ENCODE assay signal across 12 mouse cellular contexts in genomic region chr19:56994653-56995052, GRCm38 (mm10). TPM values are rescaled to one million over a fixed set of nuclear protein-coding genes. Genes with fewer than 3 reads are reported as not detected.
DNase-seq lines count a peak whose midpoint lies in the region; ATAC-seq and TF ChIP-seq lines count a peak whose summit lies in the region.
"Had no signal": no experiment of that assay in that cellular context is flagged by ENCODE, and none has a peak within 500 bp of the region (broad histone marks: within the 10 kb centered on the region; RNA-seq: fewer than 3 reads in every experiment).

No protein-coding gene starts in this region.

- no peak for TF ChIP-seq CTCF in lung, postnatal 0 days (IDR thresholded peaks at IDR 0.05)

- 0 out of 2 replicates have a peak overlapping the region, but pooled peaks have one; percentile 9 for H3K27ac ChIP-seq in hindbrain, embryonic 10.5 days
- no peak overlapping the region for H3K27ac ChIP-seq in hindbrain, embryonic 16.5 days (ENCODE audit: low read depth, low read length)
- H3K27ac ChIP-seq in lung, postnatal 0 days (ENCODE audit: low read length): no peak overlapping the region
- H3K27ac ChIP-seq in forebrain, embryonic 10.5 days: no peak overlapping the region
- H3K27ac ChIP-seq in forebrain, embryonic 12.5 days: no peak overlapping the region
- H3K27ac ChIP-seq: midbrain, embryonic 12.5 days had no signal

- H3K36me3 ChIP-seq in hindbrain, embryonic 10.5 days: no peaks in the 10 kb centered on the region
- no peaks in the 10 kb centered on the region for H3K36me3 ChIP-seq in hindbrain, embryonic 16.5 days (ENCODE audit: control insufficient read depth, insufficient read depth, low read length)
- H3K36me3 ChIP-seq in lung, postnatal 0 days (ENCODE audit: insufficient read depth, low read length): no peaks in the 10 kb centered on the region
- no peaks in the 10 kb centered on the region for H3K36me3 ChIP-seq in forebrain, embryonic 10.5 days (replicated peaks)
- H3K36me3 ChIP-seq in forebrain, embryonic 12.5 days (replicated peaks): no peaks in the 10 kb centered on the region
- H3K36me3 ChIP-seq: midbrain, embryonic 12.5 days had no signal

- no peak overlapping the region for H3K4me3 ChIP-seq in hindbrain, embryonic 10.5 days
- no peak overlapping the region for H3K4me3 ChIP-seq in hindbrain, embryonic 16.5 days (ENCODE audit: low read length)
- H3K4me3 ChIP-seq in lung, postnatal 0 days (ENCODE audit: low read depth, low read length): no peak overlapping the region
- no peak overlapping the region for H3K4me3 ChIP-seq in forebrain, embryonic 10.5 days
- no peak overlapping the region for H3K4me3 ChIP-seq in forebrain, embryonic 12.5 days (replicated peaks)
- H3K4me3 ChIP-seq: midbrain, embryonic 12.5 days had no signal

- no peak overlapping the region for H3K4me2 ChIP-seq in hindbrain, embryonic 16.5 days (ENCODE audit: low read length)
- no peak overlapping the region for H3K4me2 ChIP-seq in lung, postnatal 0 days (replicated peaks; ENCODE audit: low read depth, low read length)
- H3K4me2 ChIP-seq in forebrain, embryonic 12.5 days: no peak overlapping the region
- H3K4me2 ChIP-seq: midbrain, embryonic 12.5 days had no signal

- no peak for DNase-seq in hindbrain, embryonic 10.5 days (ENCODE audit: low spot score)
- peak; percentile 72 for DNase-seq in NIH3T3 (ENCODE audit: low read depth)
- peak; percentile 75 to 84 for DNase-seq in kidney, adult 8-10 months
- DNase-seq in lung, postnatal 0 days (ENCODE audit: low spot score): peak; percentile 62
- DNase-seq in forebrain, embryonic 10.5 days (ENCODE audit: extremely low spot score, low spot score): no peak
- DNase-seq: cerebellum, adult 8-10 months; heart, postnatal 14 days; layer of hippocampus, adult 9-11 months; thymus, postnatal 14 days had no signal

- peaks cover 68% of the 10 kb centered on the region for H3K4me1 ChIP-seq in hindbrain, embryonic 10.5 days (replicated peaks)
- peaks cover 27% of the 10 kb centered on the region for H3K4me1 ChIP-seq in hindbrain, embryonic 16.5 days (ENCODE audit: control insufficient read depth, insufficient read depth, low read depth, low read length)
- H3K4me1 ChIP-seq in lung, postnatal 0 days (ENCODE audit: insufficient read depth, low read depth, low read length): peaks cover 5% of the 10 kb centered on the region; the same call in 1 of the 2 replicates
- peaks cover 61% of the 10 kb centered on the region for H3K4me1 ChIP-seq in forebrain, embryonic 10.5 days
- peaks cover 45% of the 10 kb centered on the region for H3K4me1 ChIP-seq in forebrain, embryonic 12.5 days

- no peak for TF ChIP-seq EP300 in lung, postnatal 0 days (IDR thresholded peaks at IDR 0.05)

- H3K9me3 ChIP-seq in hindbrain, embryonic 10.5 days: no peaks in the 10 kb centered on the region
- H3K9me3 ChIP-seq in hindbrain, embryonic 16.5 days (ENCODE audit: control insufficient read depth, low read length): no peaks in the 10 kb centered on the region
- H3K9me3 ChIP-seq in lung, postnatal 0 days (ENCODE audit: low read length): no peaks in the 10 kb centered on the region
- H3K9me3 ChIP-seq in forebrain, embryonic 10.5 days: no peaks in the 10 kb centered on the region
- no peaks in the 10 kb centered on the region for H3K9me3 ChIP-seq in forebrain, embryonic 12.5 days
- H3K9me3 ChIP-seq: midbrain, embryonic 12.5 days had no signal

- 74% methylated on average over 4 of the region's 4 CpGs for WGBS in hindbrain, embryonic 10.5 days
- 73% methylated on average over 4 of the region's 4 CpGs for WGBS in hindbrain, embryonic 16.5 days
- WGBS in lung, postnatal 0 days: 53% methylated on average over 4 of the region's 4 CpGs
- WGBS in forebrain, embryonic 10.5 days: 83% methylated on average over 4 of the region's 4 CpGs
- WGBS in forebrain, embryonic 12.5 days: 79% methylated on average over 4 of the region's 4 CpGs

- ATAC-seq in hindbrain, embryonic 16.5 days: no peak
- ATAC-seq in lung, postnatal 0 days: peak; percentile 30
- ATAC-seq in forebrain, embryonic 12.5 days (ENCODE audit: low FRiP score): no peak

- H3K27me3 ChIP-seq in hindbrain, embryonic 10.5 days (ENCODE audit: insufficient read depth, poor library complexity, severe bottlenecking): no peaks in the 10 kb centered on the region
- H3K27me3 ChIP-seq in hindbrain, embryonic 16.5 days (replicated peaks; ENCODE audit: control insufficient read depth, insufficient read depth, low read length): no peaks in the 10 kb centered on the region
- no peaks in the 10 kb centered on the region for H3K27me3 ChIP-seq in lung, postnatal 0 days (replicated peaks; ENCODE audit: insufficient read depth, low read length)
- H3K27me3 ChIP-seq in forebrain, embryonic 10.5 days (ENCODE audit: poor library complexity, severe bottlenecking): no peaks in the 10 kb centered on the region
- no peaks in the 10 kb centered on the region for H3K27me3 ChIP-seq in forebrain, embryonic 12.5 days

- no peak overlapping the region for H3K9ac ChIP-seq in hindbrain, embryonic 16.5 days (ENCODE audit: low read depth, low read length)
- H3K9ac ChIP-seq in lung, postnatal 0 days (replicated peaks; ENCODE audit: low read depth): no peak overlapping the region
- no peak overlapping the region for H3K9ac ChIP-seq in forebrain, embryonic 12.5 days
- H3K9ac ChIP-seq: midbrain, embryonic 12.5 days had no signal

RNA-seq across cellular contexts. Expression of gene Afap1l2, which starts 13.4 kb away (rescaled TPM):
- polyA plus RNA-seq in hindbrain, embryonic 10.5 days (2016; fragmentation: Nextera tagmentation; extraction: Ambion mirVana): 3.8 and 5.9 TPM in 2 replicates
- polyA plus RNA-seq in hindbrain, embryonic 16.5 days (2015; fragmentation: Nextera tagmentation; extraction: Ambion mirVana): 13.9 and 16.4 TPM in 2 replicates
- polyA plus RNA-seq in lung, postnatal 0 days (2015; fragmentation: Nextera tagmentation; extraction: Ambion mirVana): 15.5 and 18.8 TPM in 2 replicates
- polyA plus RNA-seq in forebrain, embryonic 10.5 days (2016; fragmentation: Nextera tagmentation; extraction: Ambion mirVana): 1.2 and 1.5 TPM in 2 replicates
- 2.7 and 3.2 TPM in 2 replicates for polyA plus RNA-seq in forebrain, embryonic 12.5 days (2016; fragmentation: Nextera tagmentation; extraction: Ambion mirVana)

Comparison
In these comparisons a context has a peak if more than half of its experiments do, and no peak if none do; other contexts are left out.
1. DNase-seq: peak in NIH3T3 (single experiment), kidney, adult 8-10 months (2 of 2) and lung, postnatal 0 days (single experiment); none in hindbrain, embryonic 10.5 days (single experiment) and forebrain, embryonic 10.5 days (single experiment).